Mouse (Mus musculus) myocyte (in vitro differentiated cells): ENCODE measurements around the gene Ints6l.

Source experiments
- MAX ChIP-seq: IDR thresholded peaks from one replicate; pipeline ENCODE4 v1.6.1; 2011; ENCODE audit warnings: low read depth, mild to moderate bottlenecking, control low read depth
- POLR2A ChIP-seq: IDR thresholded peaks from one replicate; pipeline ENCODE4 v1.6.1; 2011; ENCODE audit warnings: low read depth, mild to moderate bottlenecking, control low read depth, moderate library complexity; ENCODE audit not compliant: insufficient read length
- REST ChIP-seq: IDR thresholded peaks from one replicate; pipeline ENCODE4 v1.6.1; 2011; ENCODE audit warnings: mild to moderate bottlenecking, control low read depth, moderate library complexity; ENCODE audit not compliant: insufficient read depth, insufficient read length
- TCF12 ChIP-seq: IDR thresholded peaks from one replicate; pipeline ENCODE4 v1.6.1; 2011; ENCODE audit warnings: mild to moderate bottlenecking, control low read depth; ENCODE audit not compliant: poor library complexity, insufficient read depth, severe bottlenecking
- USF1 ChIP-seq: IDR thresholded peaks from one replicate; pipeline ENCODE4 v1.6.1; 2011; ENCODE audit warnings: low read depth, mild to moderate bottlenecking, control low read depth, moderate library complexity

DNA sequence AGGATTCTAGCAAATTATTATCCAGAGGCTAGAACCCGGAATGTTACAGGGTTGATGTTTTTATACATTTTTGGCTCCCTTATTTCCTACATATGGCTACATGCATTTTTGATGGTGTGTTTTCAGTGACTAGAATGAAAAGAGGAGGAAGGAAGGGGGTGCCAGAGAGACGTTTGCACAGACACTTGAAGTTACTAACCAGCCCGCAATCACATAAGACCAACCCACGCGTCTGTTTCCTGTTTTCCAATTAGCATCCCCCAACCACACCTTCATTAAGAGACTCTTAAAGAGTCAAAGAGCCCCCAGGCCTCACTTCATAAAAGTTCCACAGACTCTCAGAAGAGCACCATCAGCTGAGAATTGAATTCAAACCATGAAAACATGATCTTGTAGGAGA is 48.5 kb upstream of the Ints6l start:
- TF ChIP-seq POLR2A (no peak), TCF12 (no peak), REST (no peak), USF1 (no peak), MAX (no peak)
